26 mouse cellular contexts compared by ENCODE assay signal in the genomic region with DNA sequence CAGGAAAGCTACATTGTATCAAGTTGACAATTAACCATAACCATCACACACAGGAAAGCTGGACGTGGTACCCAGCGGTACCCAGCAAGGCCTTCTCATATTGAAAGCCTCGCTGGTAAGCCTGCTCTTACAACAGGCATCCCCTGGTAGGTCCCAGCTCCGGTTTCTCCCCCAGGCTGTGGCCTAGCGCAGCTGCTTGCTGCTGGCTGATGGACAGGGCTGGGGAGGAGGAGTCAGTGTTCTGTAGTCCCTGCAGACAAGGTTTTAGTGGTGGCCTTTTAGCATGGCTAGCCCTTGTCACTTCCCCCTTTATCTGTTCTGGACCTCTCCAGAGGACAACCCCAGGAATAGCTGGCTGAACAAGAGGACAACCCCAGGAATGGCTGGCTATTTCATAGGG. TPM values are rescaled to one million over a fixed set of nuclear protein-coding genes. Genes with fewer than 3 reads are reported as not detected.
A peak's percentile ranks its signal among the peaks of the same experiment; 100 is the strongest.
DNase-seq lines count a peak whose midpoint lies in the region; ATAC-seq lines count a peak whose summit lies in the region.
"Had no signal": no experiment of that assay in that cellular context is flagged by ENCODE, and none has a peak within 500 bp of the region (broad histone marks: within the 10 kb centered on the region; RNA-seq: fewer than 3 reads in every experiment).

No protein-coding gene starts in this region.

- no peaks in the 10 kb centered on the region for H3K27me3 ChIP-seq in heart, embryonic 13.5 days (replicated peaks)
- peaks cover 3% of the 10 kb centered on the region; the same call in 1 of the 2 replicates for H3K27me3 ChIP-seq in limb, embryonic 11.5 days (ENCODE audit: control insufficient read depth, insufficient read depth, low read length)
- H3K27me3 ChIP-seq in limb, embryonic 10.5 days (ENCODE audit: low read depth, poor library complexity, severe bottlenecking): peaks cover 33% of the 10 kb centered on the region; the same call in 1 of the 2 replicates
- H3K27me3 ChIP-seq: embryonic facial prominence, embryonic 13.5 days; intestine, embryonic 15.5 days; limb, embryonic 15.5 days; liver, embryonic 13.5 days; stomach, embryonic 15.5 days had no signal

- no peak overlapping the region for H3K4me2 ChIP-seq in heart, embryonic 13.5 days
- H3K4me2 ChIP-seq in limb, embryonic 11.5 days (ENCODE audit: low read depth, severe bottlenecking): no peak overlapping the region
- H3K4me2 ChIP-seq: embryonic facial prominence, embryonic 13.5 days; forebrain, embryonic 12.5 days; intestine, embryonic 15.5 days; limb, embryonic 15.5 days; liver, embryonic 13.5 days; midbrain, embryonic 13.5 days; stomach, embryonic 15.5 days had no signal

- no peak for ATAC-seq in heart, embryonic 13.5 days (ENCODE audit: extremely low read depth, insufficient number of reproducible peaks, low FRiP score, low TSS enrichment)
- ATAC-seq in limb, embryonic 11.5 days (ENCODE audit: insufficient number of reproducible peaks, low FRiP score, low TSS enrichment, low read depth): no peak
- ATAC-seq: forebrain, postnatal 0 days; hindbrain, postnatal 0 days; intestine, embryonic 15.5 days; lung, postnatal 0 days had no signal

- DNase-seq in cerebellum, adult 9-11 months: peak; percentile 37
- DNase-seq in cerebellum, postnatal 4 days (ENCODE audit: low spot score in 2 of 2): no peak
- no peak for DNase-seq in heart, adult 11 months
- DNase-seq in limb, embryonic 11.5 days (ENCODE audit: low spot score): peak; percentile 37
- no peak for DNase-seq in limb, embryonic 10.5 days (ENCODE audit: low spot score)
- DNase-seq in lung, postnatal 10 days: no peak
- DNase-seq: adrenal gland, adult 8-10 months; cerebellum, adult 2 months; cerebellum, postnatal 25 days; forebrain, postnatal 0 days; gastrocnemius, postnatal 10 days; kidney, adult 8-10 months; kidney, postnatal 4 days; liver, embryonic 13.5 days; lung, adult 18-20 months had no signal

- H3K4me1 ChIP-seq in heart, embryonic 13.5 days: peaks cover 48% of the 10 kb centered on the region
- H3K4me1 ChIP-seq in limb, embryonic 11.5 days (ENCODE audit: control insufficient read depth, insufficient read depth, low read length): no peaks in the 10 kb centered on the region
- H3K4me1 ChIP-seq in limb, embryonic 10.5 days: peaks cover 9% of the 10 kb centered on the region
- H3K4me1 ChIP-seq: intestine, embryonic 15.5 days; liver, embryonic 13.5 days had no signal

- H3K4me3 ChIP-seq in heart, embryonic 13.5 days: no peak overlapping the region
- no peak overlapping the region for H3K4me3 ChIP-seq in limb, embryonic 11.5 days (ENCODE audit: low read depth, low read length)
- H3K4me3 ChIP-seq in limb, embryonic 10.5 days: no peak overlapping the region
- H3K4me3 ChIP-seq: embryonic facial prominence, embryonic 13.5 days; forebrain, embryonic 12.5 days; intestine, embryonic 15.5 days; limb, embryonic 15.5 days; liver, embryonic 13.5 days; midbrain, embryonic 13.5 days; stomach, embryonic 15.5 days had no signal

- H3K27ac ChIP-seq in heart, embryonic 13.5 days (replicated peaks): 0 out of 2 replicates have a peak overlapping the region, but pooled peaks have one; percentile 16
- no peak overlapping the region for H3K27ac ChIP-seq in limb, embryonic 11.5 days (replicated peaks; ENCODE audit: low read depth, low read length)
- H3K27ac ChIP-seq in limb, embryonic 10.5 days: no peak overlapping the region
- H3K27ac ChIP-seq: embryonic facial prominence, embryonic 13.5 days; forebrain, embryonic 12.5 days; hindbrain, postnatal 0 days; intestine, embryonic 15.5 days; kidney, postnatal 0 days; limb, embryonic 15.5 days; liver, embryonic 13.5 days; macrophage; midbrain, embryonic 13.5 days; stomach, embryonic 15.5 days had no signal

- 49% methylated on average over 5 of the region's 5 CpGs for WGBS in heart, embryonic 13.5 days
- WGBS in limb, embryonic 11.5 days: 59% methylated on average over 5 of the region's 5 CpGs
- 58% methylated on average over 5 of the region's 5 CpGs for WGBS in limb, embryonic 10.5 days

- 0 out of 2 replicates have a peak overlapping the region, but pooled peaks have one; percentile 2 for H3K9ac ChIP-seq in heart, embryonic 13.5 days
- H3K9ac ChIP-seq in limb, embryonic 11.5 days (ENCODE audit: low read length): no peak overlapping the region
- H3K9ac ChIP-seq: embryonic facial prominence, embryonic 13.5 days; forebrain, embryonic 12.5 days; forebrain, postnatal 0 days; intestine, embryonic 15.5 days; limb, embryonic 15.5 days; liver, embryonic 13.5 days; midbrain, embryonic 13.5 days; stomach, embryonic 15.5 days had no signal

- H3K36me3 ChIP-seq in heart, embryonic 13.5 days: no peaks in the 10 kb centered on the region
- H3K36me3 ChIP-seq in limb, embryonic 11.5 days (ENCODE audit: control insufficient read depth, insufficient read depth, low read length): no peaks in the 10 kb centered on the region
- no peaks in the 10 kb centered on the region for H3K36me3 ChIP-seq in limb, embryonic 10.5 days
- H3K36me3 ChIP-seq: embryonic facial prominence, embryonic 13.5 days; forebrain, embryonic 12.5 days; intestine, embryonic 15.5 days; limb, embryonic 15.5 days; liver, embryonic 13.5 days; midbrain, embryonic 13.5 days; stomach, embryonic 15.5 days had no signal

- H3K9me3 ChIP-seq in heart, embryonic 13.5 days: no peaks in the 10 kb centered on the region
- no peaks in the 10 kb centered on the region for H3K9me3 ChIP-seq in limb, embryonic 11.5 days (ENCODE audit: control insufficient read depth, low read length)
- H3K9me3 ChIP-seq in limb, embryonic 10.5 days (replicated peaks): no peaks in the 10 kb centered on the region
- H3K9me3 ChIP-seq: embryonic facial prominence, embryonic 13.5 days; forebrain, embryonic 12.5 days; intestine, embryonic 15.5 days; limb, embryonic 15.5 days; liver, embryonic 13.5 days; midbrain, embryonic 13.5 days; stomach, embryonic 15.5 days had no signal

RNA-seq across cellular contexts. Expression of a gene that starts 54.0 kb away (rescaled TPM):
- 7.3 and 8.0 TPM in 2 replicates for polyA plus RNA-seq in heart, embryonic 13.5 days (2015; fragmentation: Nextera tagmentation; extraction: Ambion mirVana)
- polyA plus RNA-seq in limb, embryonic 11.5 days (2014; fragmentation: Nextera tagmentation; extraction: Ambion mirVana): 5.7 and 6.6 TPM in 2 replicates
- polyA plus RNA-seq in limb, embryonic 10.5 days (2016; fragmentation: Nextera tagmentation; extraction: Ambion mirVana): 5.3 and 5.8 TPM in 2 replicates

Comparison
In these comparisons a context has a peak if more than half of its experiments do, and no peak if none do; other contexts are left out.
1. DNase-seq: peak in cerebellum, adult 9-11 months (single experiment) and limb, embryonic 11.5 days (single experiment); none in cerebellum, postnatal 4 days (0 of 2), heart, adult 11 months (single experiment), limb, embryonic 10.5 days (single experiment) and lung, postnatal 10 days (single experiment).